Mouse (Mus musculus): ENCODE data around the gene B020011L13Rik. TPM values are rescaled to one million over a fixed set of nuclear protein-coding genes. Genes with fewer than 3 reads are reported as not detected.
"Not testable (repeated sequence)": the region's sequence is repeated elsewhere in the genome, so short reads cannot be mapped to it uniquely, and the experiment has no call there.

B020011L13Rik gene
- not detected for total RNA-seq (2021)
- long read RNA-seq, experiment 1, result 0 reads
- long read RNA-seq, experiment 2, result 0 reads

DNA sequence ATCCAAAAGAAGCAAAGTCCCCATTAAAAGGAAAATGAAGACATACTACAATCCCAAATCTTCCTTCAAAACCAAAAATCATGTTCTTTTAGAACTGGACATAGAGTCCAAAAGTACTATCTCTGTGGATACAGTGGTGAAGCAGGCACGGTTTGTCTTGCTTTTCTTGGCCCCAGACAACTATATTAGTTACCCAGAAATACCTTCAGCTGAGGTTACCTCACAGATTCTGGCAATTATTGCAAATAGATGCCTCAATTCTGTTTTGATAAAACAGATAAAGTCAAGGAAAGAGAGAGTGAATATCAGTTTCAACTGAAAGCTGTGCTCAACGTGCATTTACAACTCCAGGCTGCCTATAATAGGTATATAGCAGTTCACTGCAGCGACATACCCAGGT is at the start of gene B020011L13Rik:
Gene B020011L13Rik (plus strand): TSS at position 301 of the 400 bp plus-strand sequence.
- intact Hi-C loops (cut with DNase I); DNase-seq: not testable (repeated sequence)

DNA sequence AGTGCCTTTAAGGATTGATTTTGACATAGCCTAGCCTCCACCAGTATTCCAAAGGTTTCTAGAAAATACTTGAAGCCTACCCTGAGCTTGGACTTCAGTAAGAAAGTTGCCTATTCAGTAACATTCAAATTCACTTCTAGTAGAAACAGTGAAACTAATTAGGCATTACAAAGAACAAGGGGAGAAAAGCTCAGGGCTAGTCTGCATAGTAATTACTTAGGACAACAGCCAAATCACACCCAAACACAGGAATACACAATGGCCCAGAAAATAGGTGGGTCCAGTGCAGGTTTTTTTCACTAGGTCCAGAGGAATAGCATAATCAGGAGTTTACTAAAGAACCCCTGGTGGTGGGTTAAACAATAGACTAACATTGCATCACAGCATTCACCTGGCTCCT is 35.3 kb downstream of the B020011L13Rik start:
- DNase-seq; intact Hi-C loops (cut with DNase I): not testable (repeated sequence)

DNA sequence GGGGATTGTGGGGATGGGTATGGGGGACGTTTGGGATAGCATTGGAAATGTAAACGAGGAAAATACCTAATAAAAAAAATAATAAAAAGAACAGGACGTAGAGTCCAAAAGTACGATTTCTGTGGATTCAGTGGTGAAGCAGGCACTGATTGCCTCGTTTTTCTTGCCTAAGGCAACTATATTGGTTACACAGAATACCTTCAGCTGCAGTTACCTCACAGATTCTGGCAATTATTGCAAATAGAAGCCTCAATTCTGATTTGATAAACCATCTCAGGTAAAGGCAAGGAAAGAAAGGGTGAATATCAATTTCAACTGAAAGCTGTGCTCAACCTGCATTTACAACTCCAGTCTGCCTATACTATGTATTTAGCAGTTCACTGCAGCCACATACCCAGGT is 48.8 kb downstream of the B020011L13Rik start, which contains the start of gene Gm28360:
Gene Gm28360 (plus strand): TSS at position 301 of the 400 bp plus-strand sequence.
- DNase-seq; intact Hi-C loops (cut with DNase I): not testable (repeated sequence)

DNA sequence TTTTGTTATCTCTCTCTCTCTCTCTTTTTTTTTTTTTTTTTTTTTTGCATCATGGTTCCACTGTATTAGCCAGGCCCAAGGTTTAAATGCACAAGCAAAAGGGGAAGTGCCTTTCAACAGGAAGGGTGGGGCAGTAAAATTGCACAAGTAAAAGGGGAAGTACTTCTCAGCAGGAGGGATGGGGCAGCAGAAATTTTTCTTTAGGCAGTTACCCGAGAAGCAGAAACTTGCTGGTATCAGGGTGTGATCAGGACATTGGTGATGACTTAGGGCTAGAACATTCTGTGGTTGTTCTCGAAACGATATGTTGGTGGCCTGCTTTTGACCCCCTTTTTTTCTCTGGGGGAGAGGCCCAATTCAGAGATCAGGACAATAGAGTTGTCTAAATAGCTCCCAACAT is 70.8 kb downstream of the B020011L13Rik start:
- intact Hi-C loops (cut with DNase I); DNase-seq: not testable (repeated sequence)

Other genes starting within 250 kb of the B020011L13Rik start
- gene Gm28363, start 84.0 kb upstream of the B020011L13Rik start, total RNA-seq (2021), result not detected
- gene Gm28360, start 48.9 kb downstream of the B020011L13Rik start, total RNA-seq (2021), result not detected
- gene Gm28168, start 146.9 kb downstream of the B020011L13Rik start, total RNA-seq (2021), result not detected
- gene Gm7145, start 184.8 kb downstream of the B020011L13Rik start, total RNA-seq (2021), result not detected

All from gastrocnemius, postnatal 36 days (tissue).